Mouse (Mus musculus): Measurements from ENCODE around the gene Vamp2.
A peak's percentile ranks its signal among the peaks of the same experiment; 100 is the strongest.

The Vamp2 gene

DNA sequence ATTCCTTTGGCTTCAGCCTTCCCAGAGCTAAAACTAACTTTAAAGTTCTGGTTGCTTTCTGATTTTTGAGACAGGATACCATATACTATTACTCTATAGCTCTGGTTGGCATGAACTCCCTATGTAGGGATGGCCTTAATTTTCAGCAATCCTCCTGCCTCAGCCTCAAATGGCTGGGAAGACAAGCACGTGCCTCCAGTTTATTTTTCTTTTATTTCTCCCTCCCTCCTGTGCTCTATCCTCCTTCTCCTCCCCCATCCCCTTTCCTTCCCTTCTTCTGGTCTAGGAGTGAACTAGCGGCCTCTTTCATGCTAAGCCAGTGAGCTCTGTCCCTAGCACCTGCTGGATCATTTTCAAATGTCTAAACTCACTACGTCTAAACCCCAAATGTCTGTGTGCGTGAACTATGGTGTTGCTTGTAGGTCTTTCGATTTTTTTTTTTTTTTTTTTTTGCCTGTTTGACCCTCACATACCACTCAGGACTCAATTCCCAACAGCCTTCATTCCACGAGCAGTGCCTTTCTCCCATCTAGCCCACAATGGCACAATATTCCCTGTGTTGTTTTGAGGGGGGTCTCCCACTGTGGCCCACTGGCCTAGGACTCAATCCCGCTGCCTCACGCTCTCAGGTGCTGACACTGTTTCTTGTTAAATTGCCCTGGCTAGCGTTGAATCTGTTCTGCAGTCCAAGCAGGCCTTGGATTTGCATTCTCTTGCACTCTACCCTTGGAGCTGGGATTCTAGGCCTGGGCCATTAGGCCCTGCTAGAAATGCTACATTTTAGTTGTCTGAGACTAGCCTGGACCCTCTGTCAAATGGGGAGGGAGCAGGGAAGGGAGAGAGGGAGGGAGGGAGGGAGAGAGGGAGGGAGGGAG lies 23.8 kb upstream of the Vamp2 start:
- DNase-seq (ENCODE audit: low read depth): peak; percentile 40

DNA sequence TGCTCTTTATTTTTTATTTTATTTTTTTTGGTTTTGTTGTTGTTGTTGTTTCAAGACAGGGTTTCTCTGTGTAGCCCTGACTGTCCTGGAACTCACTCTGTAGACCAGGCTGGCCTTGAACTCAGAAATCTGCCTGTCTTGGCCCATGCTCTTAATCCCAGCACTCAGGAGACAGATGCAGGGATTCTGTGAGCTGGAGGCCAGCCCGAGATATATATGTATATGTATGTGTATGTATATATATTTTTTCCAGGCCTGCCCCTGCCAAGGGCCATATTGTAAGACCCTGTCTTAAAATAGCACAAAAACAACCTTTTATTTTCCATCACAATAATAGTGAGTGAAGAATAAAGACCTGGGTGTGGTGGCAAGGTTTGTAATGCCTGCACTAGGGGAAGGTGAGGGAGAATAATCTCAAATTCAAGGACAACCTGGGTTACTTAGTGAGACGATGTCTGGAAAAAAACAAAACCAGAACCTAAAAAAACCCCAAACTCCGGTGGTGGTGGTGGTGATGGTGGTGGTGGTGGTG lies 22.8 kb upstream of the Vamp2 start:
- DNase-seq (ENCODE audit: low read depth): peak; percentile 52

DNA sequence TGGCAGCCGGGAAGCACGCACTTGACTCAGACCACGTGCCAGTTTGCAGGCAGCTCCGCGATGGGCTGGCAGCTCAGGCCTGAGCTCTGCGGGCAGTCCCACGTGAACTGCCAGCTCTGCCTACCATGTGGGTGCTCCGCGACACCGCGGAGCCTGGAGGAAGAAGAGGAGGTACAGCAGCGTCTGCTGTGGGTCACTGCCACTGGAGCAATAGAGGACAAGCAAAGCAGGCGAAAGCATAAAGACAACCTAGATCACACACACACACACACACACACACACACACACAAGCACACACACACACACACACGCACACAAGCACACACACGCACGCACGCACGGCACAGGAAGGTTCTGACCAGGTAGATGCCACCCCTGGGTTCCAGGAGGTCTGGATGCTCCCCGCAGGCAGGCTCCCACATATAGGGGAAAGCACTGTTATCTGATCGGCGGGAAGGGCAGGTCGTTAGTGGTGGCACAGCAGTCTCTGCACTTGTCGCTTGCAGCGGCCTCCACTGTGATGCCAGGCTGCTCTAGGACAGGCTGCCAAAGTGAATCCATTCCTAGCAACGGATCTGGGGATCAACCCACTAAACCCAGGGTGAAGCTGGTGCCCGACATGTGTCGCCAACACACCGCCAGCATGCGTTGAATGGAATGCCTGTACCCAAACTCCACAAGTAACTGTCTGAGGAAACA lies 22.0 kb upstream of the Vamp2 start:
- DNase-seq (ENCODE audit: low read depth): peak; percentile 88

DNA sequence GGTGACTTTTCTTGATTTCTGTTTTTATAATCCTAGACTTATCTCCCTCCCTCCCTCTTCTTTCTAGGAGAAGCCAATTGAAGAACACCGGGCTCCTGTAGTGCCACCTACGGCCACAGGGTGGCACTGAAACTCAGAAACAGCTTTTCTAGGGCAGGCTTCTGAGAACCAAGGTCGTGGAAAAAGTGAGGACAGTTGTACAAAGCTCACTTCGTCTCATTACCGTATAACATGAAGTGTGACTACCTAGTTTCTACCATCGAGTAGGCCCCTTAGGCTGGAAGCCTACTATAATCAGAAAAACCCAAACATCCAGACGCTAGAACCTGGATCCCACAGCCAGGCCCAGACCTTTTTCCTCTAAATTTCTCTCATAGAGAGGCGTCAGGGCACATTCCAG lies 21.3 kb upstream of the Vamp2 start:
- DNase-seq (ENCODE audit: low read depth): peak; percentile 93

GRCm38 (mm10) chr11:69067601-69068000 lies 20.7 kb upstream of the Vamp2 start:
- no peak for DNase-seq (ENCODE audit: low read depth)

GRCm38 (mm10) chr11:69070093-69070492 lies 18.2 kb upstream of the Vamp2 start:
- DNase-seq (ENCODE audit: low read depth): no peak

GRCm38 (mm10) chr11:69070590-69071222 lies 17.6 kb upstream of the Vamp2 start, which contains the start of gene Tmem107:
Tmem107 (plus strand) TSS chr11:69070806.
- DNase-seq (ENCODE audit: low read depth): peak; percentile 97

GRCm38 (mm10) chr11:69071262-69071661 lies 17.0 kb upstream of the Vamp2 start:
- no peak for DNase-seq (ENCODE audit: low read depth)

- DNase-seq (ENCODE audit: low read depth): no peak
Measured at GRCm38 (mm10) chr11:69072234-69072633, 16.1 kb upstream of the Vamp2 start.

DNA sequence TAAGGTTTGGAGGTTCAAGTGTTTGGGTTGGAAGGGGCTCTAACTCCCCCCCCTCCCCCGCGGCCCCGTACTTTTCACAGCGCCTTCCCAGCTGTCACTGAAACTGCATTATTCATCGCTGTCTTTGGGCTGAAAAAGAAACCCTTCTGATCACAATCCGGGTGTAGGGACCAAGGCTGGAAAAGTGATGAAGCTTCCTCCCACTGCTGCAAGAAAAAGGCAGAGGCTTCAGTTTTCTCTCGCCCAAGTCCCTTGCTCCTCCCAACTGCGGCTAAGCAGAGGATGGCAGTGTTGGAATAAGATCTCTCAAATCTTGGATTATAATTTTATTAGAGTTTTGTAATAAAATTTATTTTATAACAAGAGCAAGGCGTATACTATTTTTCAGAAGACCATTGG lies 15.6 kb upstream of the Vamp2 start:
- DNase-seq (ENCODE audit: low read depth): no peak

DNA sequence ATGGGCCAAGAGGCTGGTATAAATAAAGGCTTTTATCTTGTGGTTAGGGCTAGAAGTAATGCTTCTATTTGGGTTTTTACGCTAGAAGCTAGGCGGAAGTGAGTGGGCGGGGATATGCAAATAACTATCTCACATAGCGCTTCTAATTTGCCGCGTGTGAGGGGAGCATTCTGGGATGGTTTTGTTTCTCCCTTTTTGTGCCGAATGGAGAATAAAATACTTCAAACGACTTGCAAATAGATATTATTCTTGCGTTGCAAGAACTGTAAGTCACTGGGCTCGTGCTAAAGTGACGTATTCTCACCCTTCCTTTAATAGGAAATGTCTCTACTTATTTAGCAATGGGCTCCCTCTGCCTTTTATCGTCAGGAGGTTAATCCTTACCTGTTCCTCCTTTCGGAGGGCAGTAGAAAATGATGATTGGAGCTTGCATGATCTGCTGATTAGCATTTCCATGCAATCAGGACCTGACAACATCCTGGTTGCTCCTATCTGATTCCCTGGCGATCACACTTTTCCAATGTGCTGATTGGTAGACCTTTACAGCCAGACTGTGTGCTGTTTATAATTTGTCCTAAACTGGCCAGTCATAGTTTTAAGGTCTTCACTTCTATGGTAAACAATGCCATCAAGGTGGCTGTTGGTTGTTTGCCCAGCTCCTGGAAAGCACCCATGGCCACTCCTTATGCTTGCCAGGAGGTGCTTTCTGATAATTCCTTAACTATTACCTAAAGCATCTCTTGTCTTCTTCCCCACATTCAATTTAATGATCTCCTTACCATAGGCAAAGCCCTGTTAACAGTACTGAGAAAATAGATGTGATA lies 15.0 kb upstream of the Vamp2 start:
- DNase-seq (ENCODE audit: low read depth): peak; percentile 99

GRCm38 (mm10) chr11:69073951-69074775 lies 14.1 kb upstream of the Vamp2 start:
- DNase-seq (ENCODE audit: low read depth): peak; percentile 26

GRCm38 (mm10) chr11:69074776-69075069 lies 13.6 kb upstream of the Vamp2 start:
- peak; percentile 17 for DNase-seq (ENCODE audit: low read depth)

DNA sequence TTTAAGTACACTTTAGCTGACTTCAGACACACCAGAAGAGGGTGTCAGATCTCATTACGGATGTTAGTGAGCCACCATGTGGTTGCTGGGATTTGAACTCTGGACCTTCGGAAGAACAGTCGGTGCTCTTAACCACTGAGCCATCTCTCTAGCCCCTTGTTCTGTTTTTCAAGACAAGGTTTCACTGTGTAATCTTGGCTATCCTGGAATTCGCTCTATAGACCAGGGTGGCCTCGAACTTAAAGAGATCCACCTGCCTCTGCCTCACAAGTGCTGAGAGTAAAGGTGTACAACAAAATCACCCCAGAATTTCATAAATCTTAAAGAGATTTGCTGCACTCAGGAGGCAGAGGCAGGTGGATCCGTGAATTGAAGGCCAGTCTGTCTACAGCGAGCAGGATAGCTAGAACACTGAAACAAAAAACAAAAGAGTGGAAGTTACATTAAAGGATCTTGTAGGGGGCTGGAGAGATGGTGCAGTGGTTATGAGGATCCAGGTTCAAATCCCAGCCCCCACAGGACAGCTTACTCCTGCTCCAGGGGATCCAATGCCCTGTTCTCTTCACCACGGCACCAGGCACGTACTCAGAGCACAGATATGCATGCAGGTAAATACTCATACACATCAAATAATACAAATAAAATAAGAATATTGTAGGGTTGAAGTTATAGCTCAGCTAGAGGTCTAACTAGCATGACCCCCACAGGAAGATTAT lies 12.4 kb upstream of the Vamp2 start:
- peak; percentile 54 for DNase-seq (ENCODE audit: low read depth)

GRCm38 (mm10) chr11:69076572-69076971 lies 11.7 kb upstream of the Vamp2 start:
- DNase-seq (ENCODE audit: low read depth): no peak

GRCm38 (mm10) chr11:69077316-69077715 lies 11.0 kb upstream of the Vamp2 start:
- DNase-seq (ENCODE audit: low read depth): no peak

- peak; percentile 20 for DNase-seq (ENCODE audit: low read depth)
Measured at GRCm38 (mm10) chr11:69078041-69078440, 10.2 kb upstream of the Vamp2 start.

DNA sequence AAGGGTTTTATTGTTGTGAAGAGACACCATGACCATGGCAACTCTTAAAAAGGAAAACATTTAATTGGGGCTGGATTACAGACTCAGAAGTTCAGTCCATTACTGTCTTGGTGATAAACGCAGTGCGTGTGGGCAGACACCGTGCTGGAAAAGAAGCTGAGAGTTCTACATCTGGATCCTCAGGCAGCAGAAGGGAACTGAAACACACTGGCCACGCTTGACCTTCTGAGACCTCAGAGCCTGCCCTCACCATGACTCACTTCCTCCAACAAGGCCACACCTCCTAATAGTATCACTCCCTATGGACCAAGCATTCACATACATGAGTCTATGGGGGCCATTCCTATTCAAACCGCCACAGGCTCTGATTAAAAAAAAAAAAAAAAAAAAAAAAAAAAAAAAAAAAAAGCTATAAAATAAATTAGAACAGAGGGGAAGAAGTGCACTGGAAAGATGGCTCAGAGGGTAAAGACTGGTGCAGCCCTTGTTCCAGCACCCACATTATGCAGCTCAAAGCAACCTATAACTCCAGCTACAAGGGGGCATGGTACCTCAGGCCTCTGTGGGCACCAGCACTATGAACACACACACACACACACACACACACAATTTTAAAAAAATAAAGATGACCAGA lies 9.4 kb upstream of the Vamp2 start:
- peak; percentile 93 for DNase-seq (ENCODE audit: low read depth)

- no peak for DNase-seq (ENCODE audit: low read depth)
Measured at GRCm38 (mm10) chr11:69080102-69080854, 8.0 kb upstream of the Vamp2 start.

Measured in 416B (cell line).